Mouse (Mus musculus) thymus, adult 18-20 months (tissue): ENCODE results near the gene Drc7.

Source experiments
- DNase-seq, 2 experiments: peaks; one replicate each; pipeline ENCODE4 v3.0.0; 2022; ENCODE audit warnings: mixed read lengths in 2 of 2

Gene Drc7

GRCm38 (mm10) chr8:95059812-95060533, 5.1 kb downstream of the Drc7 start:
- no peak for DNase-seq

- no peak for DNase-seq
These were observed 9.6 kb downstream of the Drc7 start for GRCm38 (mm10) chr8:95064531-95064930.

- peak in 1 of 2 experiments; percentile 46 for DNase-seq
These were observed 12.7 kb downstream of the Drc7 start for GRCm38 (mm10) chr8:95067582-95067981.

- no peak for DNase-seq
These were observed 20.6 kb downstream of the Drc7 start for GRCm38 (mm10) chr8:95075504-95075903.

GRCm38 (mm10) chr8:95076151-95076550, 21.2 kb downstream of the Drc7 start:
- DNase-seq = no peak

- no peak for DNase-seq
These were observed 23.2 kb downstream of the Drc7 start for GRCm38 (mm10) chr8:95078055-95078454.

- DNase-seq = no peak
These were observed 24.4 kb downstream of the Drc7 start for GRCm38 (mm10) chr8:95079305-95079704.

- DNase-seq = peak; percentile 98 to 100
These were observed 25.8 kb downstream of the Drc7 start, which contains the start of gene Katnb1 for GRCm38 (mm10) chr8:95080381-95081341. Gene Katnb1, plus strand, starts transcription at chr8:95081186.

- DNase-seq = peak in 1 of 2 experiments; percentile 24
These were observed 26.7 kb downstream of the Drc7 start for GRCm38 (mm10) chr8:95081650-95082049.

GRCm38 (mm10) chr8:95084261-95084660, 29.4 kb downstream of the Drc7 start:
- DNase-seq = no peak

- DNase-seq = no peak
These were observed 30.0 kb downstream of the Drc7 start for GRCm38 (mm10) chr8:95084744-95085431.

GRCm38 (mm10) chr8:95085432-95086141, 30.7 kb downstream of the Drc7 start:
- DNase-seq = no peak

GRCm38 (mm10) chr8:95093574-95093973, 38.7 kb downstream of the Drc7 start:
- no peak for DNase-seq

- DNase-seq = peak in 1 of 2 experiments; percentile 23
These were observed 44.1 kb downstream of the Drc7 start for GRCm38 (mm10) chr8:95099009-95099408.

GRCm38 (mm10) chr8:95101972-95102371, 47.1 kb downstream of the Drc7 start:
- DNase-seq = no peak

- DNase-seq = no peak
These were observed 52.4 kb downstream of the Drc7 start for GRCm38 (mm10) chr8:95107306-95107705.

- no peak for DNase-seq
These were observed 57.7 kb downstream of the Drc7 start for GRCm38 (mm10) chr8:95112594-95112993.

GRCm38 (mm10) chr8:95113108-95113507, 58.2 kb downstream of the Drc7 start:
- no peak for DNase-seq

- DNase-seq = no peak
These were observed 58.8 kb downstream of the Drc7 start for GRCm38 (mm10) chr8:95113750-95114149.

GRCm38 (mm10) chr8:95123455-95123854, 68.6 kb downstream of the Drc7 start:
- DNase-seq = no peak

GRCm38 (mm10) chr8:95126497-95126896, 71.6 kb downstream of the Drc7 start:
- DNase-seq = no peak

- no peak for DNase-seq
These were observed 72.8 kb downstream of the Drc7 start for GRCm38 (mm10) chr8:95127658-95128057.
